Mouse (Mus musculus) MEL (cell line): Measurements from ENCODE around the gene Pdpn. TPM values are rescaled to one million over a fixed set of nuclear protein-coding genes. Genes with fewer than 3 reads are reported as not detected.

Experiments
- DNase-seq: peaks from one replicate; pipeline ENCODE4 v3.0.0; 2011; ENCODE audit warnings: low read depth, low spot score
- H3K27ac ChIP-seq: 2 replicates; pipeline ENCODE4 v1.5.1; 2012; ENCODE audit warnings: low read depth, mild to moderate bottlenecking, control low read depth, low read length, moderate library complexity; ENCODE audit not compliant: control insufficient read depth
- H3K27me3 ChIP-seq, 2 experiments: fragments of 150-350 bp in 1 of 2; sonication (generic) in 1 of 2; 2 replicates each; pipeline ENCODE4 v1.6.1; 2012; ENCODE audit warnings: low read length in 2 of 2, mild to moderate bottlenecking in 2 of 2, improper control_type of control experiment in 1 of 2, moderate library complexity in 1 of 2; ENCODE audit not compliant: insufficient read depth in 2 of 2, control insufficient read depth in 1 of 2
- H3K36me3 ChIP-seq, 2 experiments: 2 replicates each; pipeline ENCODE4 v1.6.1; 2012 to 2014; ENCODE audit warnings: low read length in 2 of 2, improper control_type of control experiment in 1 of 2, inconsistent platforms in 1 of 2, mild to moderate bottlenecking in 1 of 2; ENCODE audit not compliant: insufficient read depth in 2 of 2, control insufficient read depth in 1 of 2
- H3K4me1 ChIP-seq, 2 experiments: fragments of 150-350 bp in 1 of 2; sonication (generic) in 1 of 2; 2 replicates each; pipeline ENCODE4 v1.6.1; 2012; ENCODE audit warnings: low read length in 2 of 2, improper control_type of control experiment in 1 of 2, mild to moderate bottlenecking in 1 of 2; ENCODE audit not compliant: insufficient read depth in 2 of 2, control insufficient read depth in 1 of 2
- H3K4me3 ChIP-seq, 2 experiments: fragments of 150-350 bp in 1 of 2; sonication (generic) in 1 of 2; 2 replicates each; pipeline ENCODE4 v1.5.1; 2012; ENCODE audit warnings: low read depth in 2 of 2, low read length in 2 of 2, mild to moderate bottlenecking in 2 of 2, moderate library complexity in 2 of 2, control low read depth in 1 of 2, improper control_type of control experiment in 1 of 2; ENCODE audit not compliant: control insufficient read depth in 1 of 2, insufficient read depth in 1 of 2
- H3K79me2 ChIP-seq: 2 replicates; pipeline ENCODE4 v1.6.1; 2012; ENCODE audit warnings: mild to moderate bottlenecking, low read length, moderate library complexity; ENCODE audit not compliant: control insufficient read depth, poor library complexity, insufficient read depth
- H3K9ac ChIP-seq: 2 replicates; pipeline ENCODE4 v1.6.1; 2012; ENCODE audit warnings: low read depth, mild to moderate bottlenecking, control low read depth, low read length, moderate library complexity; ENCODE audit not compliant: control insufficient read depth, poor library complexity, severe bottlenecking
- H3K9me3 ChIP-seq: fragments of 150-350 bp; sonication (generic); replicated peaks from 2 replicates; pipeline ENCODE4 v1.6.1; 2012; ENCODE audit warnings: mild to moderate bottlenecking, low read length, improper control_type of control experiment, moderate library complexity; ENCODE audit not compliant: insufficient read depth
- BHLHE40 ChIP-seq: IDR thresholded peaks from 2 replicates; pipeline ENCODE4 v1.6.1; 2012; ENCODE audit warnings: low read depth, mild to moderate bottlenecking, inconsistent platforms, low read length, improper control_type of control experiment, borderline replicate concordance
- ELF1 ChIP-seq: IDR thresholded peaks from 2 replicates; pipeline ENCODE4 v1.6.1; 2014; ENCODE audit warnings: low read depth, mild to moderate bottlenecking, inconsistent platforms, low read length, improper control_type of control experiment, moderate library complexity
- EP300 ChIP-seq, 2 experiments: IDR thresholded peaks; 2 replicates each; pipeline ENCODE4 v1.6.1; 2011; ENCODE audit warnings: improper control_type of control experiment in 2 of 2, low read length in 2 of 2, low read depth in 1 of 2, mild to moderate bottlenecking in 1 of 2
- GABPA ChIP-seq: IDR thresholded peaks from 2 replicates; pipeline ENCODE4 v1.6.1; 2012; ENCODE audit warnings: low read depth, mild to moderate bottlenecking, inconsistent platforms, low read length, improper control_type of control experiment, moderate library complexity
- GATA1 ChIP-seq: IDR thresholded peaks from 2 replicates; pipeline ENCODE4 v1.6.1; 2011; ENCODE audit warnings: low read depth, low read length, improper control_type of control experiment
- HCFC1 ChIP-seq: IDR thresholded peaks from 2 replicates; pipeline ENCODE4 v1.6.1; 2012; ENCODE audit warnings: low read depth, mild to moderate bottlenecking, inconsistent platforms, low read length, improper control_type of control experiment, moderate library complexity
- KAT2A ChIP-seq: conservative IDR thresholded peaks from 2 replicates; pipeline ENCODE4 v1.6.1; 2012; ENCODE audit warnings: low read depth, low read length, improper control_type of control experiment, inconsistent platforms
- MAX ChIP-seq: IDR thresholded peaks from 2 replicates; pipeline ENCODE4 v1.6.1; 2011; ENCODE audit warnings: low read length, improper control_type of control experiment
- MAZ ChIP-seq: IDR thresholded peaks from 2 replicates; pipeline ENCODE4 v1.6.1; 2012; ENCODE audit warnings: low read depth, mild to moderate bottlenecking, inconsistent platforms, low read length, improper control_type of control experiment
- MEF2A ChIP-seq: IDR thresholded peaks from 2 replicates; pipeline ENCODE4 v1.6.1; 2014; ENCODE audit warnings: low read depth, mild to moderate bottlenecking, inconsistent platforms, low read length, improper control_type of control experiment; ENCODE audit not compliant: poor library complexity, insufficient replicate concordance, severe bottlenecking; ENCODE audit errors: extremely low read depth
- POLR2AphosphoS2 ChIP-seq: IDR thresholded peaks from 2 replicates; pipeline ENCODE4 v1.6.1; 2011; ENCODE audit warnings: low read length, improper control_type of control experiment
- RCOR1 ChIP-seq: IDR thresholded peaks from 2 replicates; pipeline ENCODE4 v1.6.1; 2012; ENCODE audit warnings: low read depth, mild to moderate bottlenecking, inconsistent platforms, low read length, improper control_type of control experiment
- SMC3 ChIP-seq: IDR thresholded peaks from 2 replicates; pipeline ENCODE4 v1.6.1; 2011; ENCODE audit warnings: low read depth, low read length, improper control_type of control experiment
- USF2 ChIP-seq, 2 experiments: IDR thresholded peaks; 2 replicates each; pipeline ENCODE4 v1.6.1; 2011 to 2012; ENCODE audit warnings: improper control_type of control experiment in 2 of 2, low read length in 2 of 2, borderline replicate concordance in 1 of 2, inconsistent platforms in 1 of 2, low read depth in 1 of 2, mild to moderate bottlenecking in 1 of 2; ENCODE audit not compliant: insufficient read depth in 1 of 2
- ZC3H11A ChIP-seq: IDR thresholded peaks from 2 replicates; pipeline ENCODE4 v1.6.1; 2012; ENCODE audit warnings: low read depth, mild to moderate bottlenecking, inconsistent platforms, low read length, improper control_type of control experiment
- ZKSCAN1 ChIP-seq: IDR thresholded peaks from 2 replicates; pipeline ENCODE4 v1.6.1; 2012; ENCODE audit warnings: low read depth, mild to moderate bottlenecking, inconsistent platforms, low read length, improper control_type of control experiment, moderate library complexity
- ZMIZ1 ChIP-seq: IDR thresholded peaks from 2 replicates; pipeline ENCODE4 v1.6.1; 2012; ENCODE audit warnings: low read depth, mild to moderate bottlenecking, inconsistent platforms, low read length, improper control_type of control experiment, moderate library complexity
- ZNF384 ChIP-seq: IDR thresholded peaks from 2 replicates; pipeline ENCODE4 v1.6.1; 2012; ENCODE audit warnings: low read depth, mild to moderate bottlenecking, inconsistent platforms, low read length, improper control_type of control experiment
- polyA plus RNA-seq, 2 experiments: library from polyadenylated mRNA; stranded (reverse) in 1 of 2; unstranded in 1 of 2; fragments of >175 nt in 1 of 2; fragments of >200 nt in 1 of 2; gene quantifications; 2 replicates each; pipeline versions ENCODE4 v1.2.1 to v1.2.4; 2012; ENCODE audit warnings: low replicate concordance in 2 of 2, low read depth in 1 of 2; ENCODE audit not compliant: insufficient read length in 2 of 2, insufficient read depth in 1 of 2, missing spikeins in 1 of 2
- total RNA-seq: library from RNA; depleted of rRNA; stranded (reverse); fragments of 300-350 nt; gene quantifications from 2 replicates; pipeline ENCODE4 v1.2.3, GENCODE M21; 2012

Gene Pdpn
- total and polyA plus RNA-seq, 3 experiments = not detected

DNA sequence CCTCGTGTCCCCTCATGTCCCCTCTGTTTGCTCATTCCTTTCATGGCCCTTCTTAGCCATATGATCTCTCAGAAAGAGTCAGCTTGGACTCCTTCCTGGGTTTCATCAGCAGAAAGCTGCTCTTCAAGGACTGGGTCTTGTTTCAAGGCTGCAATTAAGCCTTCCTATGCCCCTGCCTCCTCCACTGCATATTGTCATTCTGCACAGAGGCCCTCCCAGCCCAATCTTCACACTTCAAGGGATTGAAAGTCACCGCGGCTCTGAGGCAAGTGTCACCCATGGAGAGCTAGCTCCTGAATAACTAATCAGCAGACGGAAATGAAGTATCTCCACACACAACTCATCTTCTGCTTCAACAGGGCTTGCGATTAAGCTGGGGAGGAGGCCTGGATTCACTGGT is 34.8 kb upstream of the Pdpn start:
- Histone ChIP-seq H3K4me1 (no peaks in the 10 kb centered on the region), H3K27ac (no peak overlapping the region), H3K79me2 (no peaks in the 10 kb centered on the region), H3K9me3 (no peaks in the 10 kb centered on the region), H3K9ac (no peak overlapping the region), H3K27me3 (no peaks in the 10 kb centered on the region), H3K36me3 (no peaks in the 10 kb centered on the region), H3K4me3 (no peak overlapping the region)
- no peak for DNase-seq
- TF ChIP-seq MAZ (no peak), MAX (no peak), BHLHE40 (no peak), ZMIZ1 (no peak), MEF2A (no peak)

DNA sequence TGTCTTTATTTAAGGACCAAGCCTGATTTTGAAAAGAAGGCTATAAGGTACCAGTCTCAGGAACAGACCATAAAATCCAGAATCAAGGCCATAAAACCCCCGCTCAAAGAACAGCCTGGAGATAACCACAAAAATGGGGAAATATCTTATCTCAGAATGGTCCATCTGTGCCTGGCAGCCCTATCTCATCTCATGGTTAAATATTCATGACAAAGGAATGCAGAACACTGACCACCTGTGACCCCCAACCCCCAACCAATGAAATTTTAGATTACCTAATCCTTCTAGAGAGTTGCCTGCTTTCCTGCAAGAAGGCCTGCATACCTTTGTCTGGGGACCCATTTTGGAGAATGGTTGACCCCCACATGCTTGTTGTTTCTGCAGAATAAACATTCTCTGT is 32.4 kb upstream of the Pdpn start:
- Histone ChIP-seq H3K4me3 (no peak overlapping the region), H3K27me3 (no peaks in the 10 kb centered on the region), H3K9ac (no peak overlapping the region), H3K4me1 (no peaks in the 10 kb centered on the region), H3K9me3 (no peaks in the 10 kb centered on the region), H3K36me3 (no peaks in the 10 kb centered on the region), H3K79me2 (no peaks in the 10 kb centered on the region), H3K27ac (no peak overlapping the region)
- no peak for DNase-seq
- TF ChIP-seq RCOR1 = no peak
- no peak for TF ChIP-seq EP300 (IDR thresholded peaks at IDR 0.05; ENCODE audit: low read depth in 1 of 2, low read length in 2 of 2)
- no peak for TF ChIP-seq POLR2AphosphoS2
- no peak for TF ChIP-seq ZC3H11A
- no peak for TF ChIP-seq ZNF384
- TF ChIP-seq HCFC1 = no peak
- TF ChIP-seq GABPA = no peak
- no peak for TF ChIP-seq ELF1
- TF ChIP-seq SMC3 = no peak
- TF ChIP-seq KAT2A = no peak
- no peak for TF ChIP-seq GATA1
- no peak for TF ChIP-seq ZKSCAN1
- no peak for TF ChIP-seq USF2 (IDR thresholded peaks at IDR 0.05; ENCODE audit: borderline replicate concordance in 1 of 2, insufficient read depth in 1 of 2, low read depth in 1 of 2, low read length in 2 of 2)
